Mouse (Mus musculus): Measurements from ENCODE around the gene Ppm1h.
A peak's percentile ranks its signal among the peaks of the same experiment; 100 is the strongest.

The Ppm1h gene

DNA sequence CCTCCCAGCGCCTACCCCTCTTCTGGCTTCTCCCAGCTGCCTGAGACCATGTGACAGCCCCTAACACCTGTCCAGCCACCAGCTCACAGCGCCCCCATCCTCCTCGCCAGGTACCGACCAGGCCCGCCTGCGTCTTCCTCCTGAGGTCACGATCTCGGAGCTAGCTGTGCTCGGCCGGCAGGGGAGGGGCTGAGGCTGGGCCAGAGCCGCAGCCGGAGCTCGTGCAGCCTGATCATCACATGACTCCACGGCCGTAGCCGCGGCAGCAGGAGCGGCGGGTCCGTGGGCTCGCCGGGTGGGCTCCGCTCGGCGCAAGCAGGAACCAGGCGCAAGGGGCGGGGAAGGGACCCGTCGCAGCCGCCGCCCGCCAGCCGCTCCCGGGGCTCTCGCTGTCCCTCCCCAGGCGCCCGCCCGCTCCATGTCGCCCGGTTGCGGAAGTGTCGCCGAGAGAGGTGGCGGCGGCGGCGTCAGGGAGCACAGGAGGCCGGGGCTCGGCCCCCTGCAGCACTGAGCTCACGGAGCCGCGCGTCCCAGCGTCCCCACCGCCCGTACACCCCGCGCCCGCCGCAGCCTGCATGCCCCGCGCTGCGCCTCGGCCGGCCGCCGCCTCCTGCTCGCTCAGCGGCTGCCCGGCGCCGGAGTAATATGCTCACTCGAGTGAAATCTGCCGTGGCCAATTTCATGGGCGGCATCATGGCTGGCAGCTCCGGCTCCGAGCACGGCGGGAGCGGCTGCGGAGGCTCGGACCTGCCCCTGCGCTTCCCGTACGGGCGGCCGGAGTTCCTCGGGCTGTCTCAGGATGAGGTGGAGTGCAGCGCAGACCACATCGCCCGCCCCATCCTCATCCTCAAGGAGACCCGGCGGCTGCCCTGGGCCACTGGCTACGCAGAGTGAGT is at the start of gene Ppm1h:
Gene Ppm1h, plus strand, starts transcription at position 222 of the 896 bp plus-strand sequence.
- peak; percentile 81 for DNase-seq

DNA sequence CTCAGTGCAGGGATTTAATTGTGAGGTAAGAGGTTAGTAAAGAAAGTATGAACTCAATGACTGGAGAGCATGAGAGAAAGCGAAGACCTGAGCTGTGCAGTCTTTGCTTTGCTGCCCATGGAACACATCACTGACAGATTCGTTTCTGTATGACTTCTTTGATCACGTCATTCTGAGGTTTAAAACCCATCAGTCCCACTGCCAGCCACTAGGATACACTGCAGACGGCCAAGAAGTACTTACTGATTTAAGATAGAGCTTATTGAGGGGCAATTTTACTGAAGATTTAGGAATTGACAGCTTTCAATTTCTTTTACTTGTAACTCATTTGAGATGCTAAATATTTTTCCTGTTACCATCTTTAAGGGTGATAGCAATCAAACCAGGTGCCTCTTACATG is 49.6 kb upstream of the Ppm1h start:
- DNase-seq = no peak

DNA sequence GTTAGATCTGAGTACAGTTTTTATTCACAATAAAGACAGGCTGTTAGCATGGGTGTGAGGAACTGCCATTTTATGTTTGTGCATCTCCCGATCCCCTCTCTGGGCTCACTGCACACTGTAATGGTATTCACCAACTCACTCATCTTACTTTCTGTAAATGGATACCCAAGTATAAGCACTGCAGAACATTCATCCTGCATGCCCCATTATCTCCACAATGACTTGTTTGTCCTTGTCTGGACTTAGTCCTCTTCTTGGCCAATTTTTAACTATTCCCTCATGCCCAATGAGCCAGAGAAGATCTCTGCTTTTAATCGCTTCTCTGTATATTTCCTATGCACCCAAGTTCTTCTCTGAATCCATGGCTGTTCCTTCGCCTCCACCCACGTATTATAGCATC is 38.7 kb upstream of the Ppm1h start:
- DNase-seq = no peak

DNA sequence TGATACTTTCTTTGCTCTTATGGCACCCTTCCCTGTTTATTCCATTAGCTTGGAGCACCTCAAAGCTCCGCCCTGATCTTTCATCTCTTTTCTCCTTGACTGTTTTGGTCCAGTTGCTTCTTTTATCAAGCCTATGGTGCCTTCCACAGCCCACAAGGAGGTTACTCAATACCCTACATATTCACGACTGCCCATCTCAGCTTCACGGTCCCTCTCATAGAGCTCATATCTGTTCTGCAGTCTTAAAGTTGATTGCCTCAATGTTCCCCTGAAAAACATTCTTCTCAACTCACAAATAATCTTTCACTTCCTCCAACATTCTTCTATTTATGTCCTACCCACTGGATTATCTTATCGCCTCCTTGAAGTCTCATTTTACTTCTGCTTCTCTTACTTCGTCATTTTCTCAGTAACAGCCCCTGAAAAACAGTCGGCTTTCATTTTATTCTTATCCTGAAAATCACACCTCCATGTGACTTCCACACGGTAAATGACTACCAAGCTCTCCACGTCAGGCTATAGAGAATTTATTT is 37.2 kb upstream of the Ppm1h start:
- no peak for DNase-seq

DNA sequence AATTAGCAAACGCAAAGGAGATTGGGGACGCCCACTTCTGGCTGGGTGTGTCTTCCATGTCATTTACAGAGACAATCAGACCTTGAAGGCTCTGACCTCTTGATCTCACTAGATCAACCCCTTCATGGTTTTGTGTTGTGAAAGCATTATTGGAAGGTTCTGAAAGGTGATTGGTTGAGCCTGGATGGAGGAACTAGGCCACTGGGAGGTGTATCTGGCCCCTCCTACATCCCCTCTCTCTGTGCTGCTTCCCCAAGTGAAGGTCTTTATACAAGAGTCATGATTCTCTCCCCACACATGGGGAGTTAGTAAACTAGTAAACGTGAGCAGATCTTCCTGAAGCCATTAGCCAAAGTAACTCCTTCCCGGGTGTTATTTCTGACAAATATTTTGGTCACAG is 36.4 kb upstream of the Ppm1h start:
- DNase-seq = no peak

DNA sequence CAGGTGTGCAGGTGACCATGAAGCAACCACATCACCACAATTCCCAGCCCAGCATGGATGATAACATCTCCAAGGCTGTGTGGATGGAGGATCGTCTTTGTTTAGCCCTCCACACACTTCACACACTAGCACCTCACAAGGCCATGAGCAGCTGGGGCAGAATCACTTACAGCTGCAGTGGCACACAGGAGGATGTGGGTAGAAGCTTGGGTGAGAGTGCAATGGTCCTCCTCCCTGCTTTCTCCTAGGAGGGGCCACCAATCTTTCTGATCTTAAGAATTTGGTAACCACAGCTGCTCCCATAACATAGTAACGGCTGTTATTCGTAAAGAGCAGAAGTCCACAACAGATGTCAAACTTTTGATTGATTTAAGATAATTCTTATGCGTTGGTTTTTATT is 26.6 kb upstream of the Ppm1h start:
- DNase-seq = no peak

DNA sequence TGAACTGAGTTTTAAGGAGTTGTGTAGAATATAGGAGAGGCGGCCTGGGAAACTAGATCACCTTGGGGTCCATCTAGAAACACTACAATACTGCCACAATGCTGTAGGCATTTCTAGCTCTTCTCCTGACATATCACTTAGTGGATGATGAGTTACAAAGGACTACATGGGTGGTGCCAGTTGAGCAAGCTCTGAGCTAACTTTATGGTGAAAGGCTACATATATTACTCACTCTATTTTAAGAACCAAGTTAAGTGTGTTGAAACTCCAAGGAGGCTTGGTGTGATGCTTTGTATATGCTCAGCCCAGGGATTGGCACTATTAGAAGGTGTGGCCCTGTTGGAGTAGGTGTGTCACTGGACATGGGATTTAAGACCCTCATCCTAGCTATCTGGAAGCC is 26.0 kb upstream of the Ppm1h start:
- DNase-seq = no peak

DNA sequence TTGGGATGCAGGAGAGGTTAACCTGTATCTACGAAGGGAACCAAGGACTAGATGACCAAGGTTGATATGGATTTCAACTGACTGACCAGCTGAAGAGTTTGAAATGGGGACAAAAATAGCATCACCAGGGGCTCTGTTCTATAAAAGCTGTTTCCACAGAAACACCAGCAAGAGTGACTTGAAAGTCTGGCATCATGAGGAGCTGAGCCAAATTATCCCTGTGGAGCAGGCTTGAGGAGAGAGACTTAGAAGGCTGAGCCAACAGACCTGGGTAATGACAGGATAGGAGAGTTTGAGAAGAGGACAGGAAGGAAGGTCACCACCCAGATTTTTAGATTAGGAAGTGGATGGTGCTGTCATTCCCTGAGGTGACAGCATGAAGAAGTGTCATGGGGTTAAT is 12.9 kb upstream of the Ppm1h start:
- no peak for DNase-seq

DNA sequence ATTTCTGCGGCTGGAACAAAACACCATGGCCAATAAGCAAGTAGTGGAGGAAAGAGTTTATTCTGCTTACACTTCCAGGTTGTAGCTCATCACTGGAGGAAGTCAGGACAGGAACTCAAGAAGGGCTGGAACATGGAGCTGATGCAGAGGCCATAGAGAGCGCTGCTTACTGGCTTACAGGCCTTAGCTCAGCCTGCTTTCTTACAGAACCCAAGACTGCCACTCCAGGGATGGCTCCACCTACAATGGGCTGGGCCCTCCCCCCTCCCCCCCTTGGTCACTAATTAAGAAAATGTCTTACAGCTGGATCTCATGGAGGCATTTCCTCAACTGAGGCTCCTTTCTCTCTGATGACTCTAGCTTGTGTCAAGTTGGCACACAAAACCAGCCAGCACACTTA is 7.3 kb upstream of the Ppm1h start:
- no peak for DNase-seq

DNA sequence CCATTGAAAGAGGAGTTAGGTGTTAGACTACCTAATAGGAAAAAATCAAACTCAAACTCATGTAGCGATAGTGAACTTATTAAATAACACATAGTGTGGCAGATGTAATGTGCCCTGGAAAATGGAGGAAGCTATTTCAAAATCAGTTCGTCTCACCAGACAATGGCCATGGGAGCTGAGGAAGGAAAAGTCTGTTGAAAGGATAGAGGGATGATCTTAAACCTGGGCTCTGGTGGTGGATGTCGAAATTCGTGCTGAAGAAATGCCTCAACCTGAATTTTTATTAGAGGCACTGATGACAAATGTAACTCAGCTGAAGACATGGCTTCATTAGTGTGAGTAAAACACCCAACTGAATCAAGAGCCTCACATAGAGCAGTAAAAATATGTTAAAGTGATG is 6.5 kb upstream of the Ppm1h start:
- DNase-seq = no peak

DNA sequence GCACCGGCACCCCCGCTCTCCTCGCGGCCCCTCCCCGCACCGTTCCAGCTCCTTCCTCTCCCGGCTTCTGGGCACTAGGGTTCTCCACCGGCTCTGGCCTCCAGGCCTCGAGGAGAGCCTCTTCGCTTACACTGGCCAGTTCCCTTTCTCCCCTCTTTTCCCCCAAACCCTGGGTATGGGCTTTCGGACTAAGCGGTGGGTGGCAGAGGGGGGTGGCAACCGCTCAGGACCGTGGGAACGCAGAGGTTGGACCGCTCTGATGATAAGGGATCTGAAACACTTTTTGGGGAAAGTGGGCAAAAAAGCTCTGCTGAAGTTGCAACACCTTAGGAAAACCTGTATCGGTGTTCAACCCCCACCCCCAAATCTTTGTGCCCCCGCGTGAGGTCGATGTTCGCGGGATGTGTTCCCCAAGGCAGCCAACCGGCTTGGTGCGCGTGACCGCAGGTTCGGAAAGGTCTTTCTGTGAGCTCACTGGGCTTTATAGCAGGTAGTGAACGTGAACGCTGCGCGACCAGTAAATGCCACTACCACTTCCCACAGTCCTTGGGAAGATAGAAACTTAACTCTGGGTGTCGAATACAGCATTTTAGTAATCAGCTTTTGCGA is 979 bp downstream of the Ppm1h start:
- peak; percentile 60 for DNase-seq

DNA sequence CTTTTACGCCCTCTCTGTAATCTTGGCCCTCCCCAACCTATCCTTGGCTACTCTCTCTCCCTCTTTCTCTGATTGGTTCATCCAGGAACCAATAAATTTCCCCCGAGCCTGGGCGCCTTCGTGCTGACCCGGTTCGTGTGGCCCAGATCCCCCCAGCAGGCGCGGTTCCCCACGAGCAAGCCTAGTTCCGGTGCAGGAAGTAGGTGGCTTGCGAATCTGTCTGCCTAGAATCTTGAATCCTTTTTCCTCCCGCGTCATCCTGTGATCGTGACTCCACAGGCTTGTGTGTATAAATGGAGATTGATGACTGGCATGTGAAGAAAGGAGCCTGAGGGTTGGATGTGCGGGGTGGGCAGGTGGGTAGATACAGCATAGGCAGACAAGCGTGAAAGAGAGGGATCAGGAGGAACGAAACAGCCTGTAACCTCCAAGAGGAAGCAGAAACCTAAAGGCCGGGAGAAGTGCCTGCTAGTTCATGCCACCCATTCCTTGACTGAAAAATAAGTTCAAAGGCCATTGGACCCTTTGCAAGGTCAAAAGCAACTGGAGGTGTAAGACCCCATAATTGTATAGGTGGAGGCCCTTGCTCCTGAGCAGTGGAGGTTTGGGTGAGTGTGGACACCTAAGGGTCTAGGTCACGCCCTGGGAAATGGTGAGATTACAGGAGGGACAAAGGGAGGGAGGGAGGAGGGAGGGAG is 2.0 kb downstream of the Ppm1h start:
- peak; percentile 81 for DNase-seq

DNA sequence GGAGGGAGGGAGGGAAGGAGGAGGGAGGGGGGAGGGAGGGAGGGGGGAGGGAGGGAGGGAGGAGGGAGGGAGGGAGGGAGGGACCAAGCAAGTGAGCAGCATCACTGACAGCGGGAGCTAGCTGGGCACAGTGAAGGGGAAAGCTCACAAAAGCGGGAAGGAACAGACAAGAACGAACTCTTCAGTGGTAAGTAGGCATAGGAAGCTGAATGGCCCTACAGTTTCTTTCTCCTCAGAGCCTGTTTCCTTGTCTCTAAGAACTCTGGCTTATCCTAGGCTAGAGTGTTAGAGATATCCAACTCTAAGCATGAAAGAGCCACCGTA is 2.5 kb downstream of the Ppm1h start:
- no peak for DNase-seq

DNA sequence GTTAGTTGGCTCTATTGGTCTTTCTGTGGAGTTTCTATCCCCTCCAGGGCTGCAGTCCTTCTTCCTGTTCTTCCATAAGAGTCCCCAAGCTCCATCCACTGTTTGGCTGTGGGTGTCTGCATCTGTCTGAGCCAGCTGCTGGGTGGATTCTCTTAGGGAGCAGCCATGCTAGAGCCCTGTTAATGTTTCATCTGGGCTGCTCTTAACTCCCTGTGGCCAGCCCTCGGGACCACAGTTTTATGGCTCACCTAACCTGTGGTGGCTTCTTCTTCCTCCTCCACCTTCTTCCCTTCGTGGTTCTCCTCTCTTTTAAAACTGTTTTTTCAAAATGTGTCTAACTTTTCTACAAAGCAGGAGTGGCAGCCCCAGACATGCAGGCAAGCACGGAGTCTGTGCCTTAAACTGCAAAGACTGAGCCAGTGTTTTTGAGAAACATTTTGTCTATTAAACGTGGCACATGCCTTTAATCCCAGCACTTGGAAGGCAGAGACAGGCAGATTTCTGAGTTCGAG is 5.3 kb downstream of the Ppm1h start:
- DNase-seq = no peak

DNA sequence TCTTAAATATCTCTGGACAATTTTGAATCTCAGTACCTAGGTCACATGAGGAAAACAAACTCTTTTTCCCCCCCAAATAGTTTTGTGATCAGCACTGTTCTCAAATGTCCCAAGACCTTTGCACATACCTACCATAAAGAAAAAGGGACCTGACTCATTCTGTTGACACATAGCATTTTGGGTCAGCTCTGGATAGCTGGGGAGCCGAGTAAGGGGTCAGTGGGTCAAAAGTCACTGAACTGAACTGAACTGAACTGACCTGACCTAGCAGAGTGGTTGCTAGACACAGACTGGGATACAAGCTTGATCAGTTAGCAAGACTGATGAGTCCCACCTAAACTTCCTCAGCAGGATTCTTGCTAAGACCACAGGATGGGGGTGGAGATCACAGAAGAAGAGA is 6.7 kb downstream of the Ppm1h start:
- DNase-seq = no peak

DNA sequence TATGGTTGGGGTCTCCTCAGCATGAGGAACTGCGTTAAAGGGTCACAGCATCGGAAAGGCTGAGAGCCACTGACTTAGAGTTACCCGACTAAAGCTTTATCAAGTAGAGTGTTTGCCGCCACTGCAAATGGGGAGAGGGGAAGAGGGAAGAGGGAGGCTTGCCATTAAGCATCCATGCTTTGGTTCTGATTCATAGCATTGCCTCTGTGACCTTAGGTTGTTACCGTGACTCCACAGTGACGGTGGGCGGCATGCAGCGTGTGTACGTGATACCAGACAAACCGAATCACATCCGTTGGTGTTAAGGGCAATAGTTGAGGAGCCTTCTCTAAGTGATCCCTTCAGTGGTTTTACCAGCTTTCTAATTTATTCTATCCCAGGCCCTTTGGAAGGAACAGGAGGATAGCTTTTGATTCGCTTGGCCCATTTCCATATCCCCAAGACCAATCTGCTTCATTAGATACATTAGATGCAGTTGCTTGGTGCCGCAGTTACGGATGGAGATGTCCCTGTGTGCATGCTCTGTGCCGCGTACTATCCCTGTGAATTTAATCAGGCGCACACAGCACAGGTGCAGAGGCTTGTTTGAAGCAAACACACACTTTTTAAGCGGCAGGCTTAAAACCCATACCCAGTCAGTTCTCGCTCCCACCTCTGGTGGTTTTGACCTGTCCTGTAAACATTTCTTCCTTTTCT is 7.4 kb downstream of the Ppm1h start:
- peak; percentile 35 for DNase-seq

DNA sequence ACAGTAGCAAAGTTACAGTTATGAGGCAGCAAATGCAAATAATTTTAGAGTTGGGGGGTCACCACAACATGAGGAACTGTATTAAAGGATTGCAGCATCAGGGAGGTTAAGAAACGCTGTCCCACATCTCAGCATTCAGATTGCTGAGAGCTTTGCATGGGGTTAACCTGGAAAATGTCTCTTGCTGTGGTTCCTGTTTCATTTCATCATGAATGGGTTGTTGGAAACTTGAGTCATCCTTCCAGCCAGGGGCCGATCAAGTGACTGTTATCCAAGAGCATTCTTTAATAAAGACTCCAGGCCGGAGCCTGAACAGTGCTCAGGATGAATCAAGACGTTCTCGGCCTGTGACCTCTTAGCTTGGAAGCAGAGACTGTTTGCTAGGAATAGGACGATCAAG is 12.1 kb downstream of the Ppm1h start:
- DNase-seq = no peak

DNA sequence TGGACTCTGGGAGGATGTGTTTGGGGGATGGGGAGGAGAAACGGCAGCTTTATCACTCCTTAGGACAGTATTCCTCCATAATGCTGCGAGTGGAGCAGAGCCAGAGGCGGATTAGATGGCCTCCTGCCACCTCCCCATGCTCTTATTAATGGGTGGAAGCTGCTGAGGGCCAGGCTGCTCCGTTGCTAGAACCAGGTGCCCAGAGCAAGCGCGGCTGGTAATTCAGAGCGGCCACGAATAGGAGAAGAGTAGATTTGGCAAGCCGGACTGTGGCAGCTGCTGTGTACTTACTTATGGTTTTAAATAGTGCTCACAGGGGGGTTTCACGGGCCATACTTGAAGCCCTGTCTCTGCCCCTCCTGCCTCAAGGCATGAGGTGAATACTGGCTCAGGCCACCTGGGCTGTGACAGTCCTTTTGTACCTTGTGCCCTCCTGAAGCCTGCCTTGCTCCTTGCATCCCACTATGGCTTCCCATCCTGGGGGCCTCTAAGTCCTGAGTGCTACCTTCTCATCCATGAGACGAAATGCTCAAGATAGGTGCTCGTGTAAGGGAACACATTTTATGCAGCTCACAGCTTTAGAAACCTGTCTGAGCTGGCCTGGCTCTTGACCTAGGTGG is 14.7 kb downstream of the Ppm1h start:
- DNase-seq = peak; percentile 87

DNA sequence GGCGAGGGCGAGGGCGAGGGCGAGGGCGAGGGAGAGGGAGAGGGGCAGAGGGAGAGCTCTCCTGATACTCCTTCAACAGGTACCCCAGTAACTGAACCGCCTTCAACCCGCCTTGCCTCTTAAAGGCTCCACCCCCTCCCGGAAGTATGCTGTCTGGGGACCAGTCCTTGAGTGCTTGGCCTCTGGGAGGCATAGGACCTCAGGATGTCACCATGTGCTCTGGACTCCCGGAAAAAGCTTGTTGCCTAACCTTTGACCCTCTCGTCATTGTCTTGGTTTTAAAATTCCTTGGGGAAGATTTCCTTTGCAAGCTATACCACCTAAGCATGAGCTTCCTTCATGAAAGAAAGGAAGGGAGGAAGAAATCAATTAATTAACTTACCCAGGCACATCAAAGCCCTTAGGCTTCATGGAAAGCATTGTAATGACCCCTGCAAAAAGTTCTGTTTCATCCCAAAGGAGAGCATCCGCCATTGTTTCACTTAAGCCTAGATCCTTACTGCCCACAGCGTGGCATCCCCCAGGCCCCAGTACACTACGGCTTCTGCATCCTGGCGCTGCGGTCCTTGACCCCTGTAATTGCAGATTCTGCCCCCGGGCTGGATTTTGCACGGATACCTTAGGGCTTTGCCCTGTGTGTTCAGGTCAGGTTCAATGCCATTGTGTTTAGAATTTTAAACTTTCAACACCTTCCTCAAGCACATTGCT is 15.5 kb downstream of the Ppm1h start:
- DNase-seq = no peak

DNA sequence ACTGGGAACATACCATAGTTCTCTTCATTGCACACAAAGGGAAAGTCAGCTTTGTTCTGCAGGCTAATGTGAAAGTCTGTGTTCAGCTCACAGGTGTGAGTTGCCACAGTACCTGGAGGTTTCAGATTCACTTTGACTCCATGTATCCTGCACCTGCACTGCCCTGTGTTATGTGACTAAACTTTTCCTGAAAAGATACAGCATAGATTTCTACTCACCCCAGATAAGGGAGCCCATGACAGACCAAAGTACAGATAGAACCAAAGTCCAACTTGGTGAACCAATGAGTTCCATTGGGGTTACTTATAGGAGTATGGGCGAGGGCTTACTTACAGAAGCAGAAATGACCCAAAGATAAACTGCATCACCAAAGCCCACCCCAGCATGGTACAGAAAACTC is 17.8 kb downstream of the Ppm1h start:
- DNase-seq = no peak

DNA sequence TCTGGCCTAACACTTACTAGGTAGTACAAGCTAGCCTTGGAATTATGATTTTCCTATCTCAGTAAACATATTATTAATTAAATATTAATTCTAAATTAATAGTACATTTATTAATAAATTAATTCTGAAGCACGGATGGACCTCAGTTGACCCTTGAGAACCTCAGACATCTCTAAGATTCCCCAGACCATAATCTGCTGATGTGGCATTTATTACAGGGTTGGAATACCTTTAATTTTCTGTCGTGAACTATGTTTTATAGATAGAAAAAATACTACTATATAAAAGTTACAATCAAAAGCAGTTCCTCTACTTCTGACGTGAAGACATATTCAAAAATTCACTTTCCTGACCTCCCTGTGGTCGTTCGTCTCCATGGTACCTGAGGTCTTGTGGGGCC is 19.8 kb downstream of the Ppm1h start:
- no peak for DNase-seq

DNA sequence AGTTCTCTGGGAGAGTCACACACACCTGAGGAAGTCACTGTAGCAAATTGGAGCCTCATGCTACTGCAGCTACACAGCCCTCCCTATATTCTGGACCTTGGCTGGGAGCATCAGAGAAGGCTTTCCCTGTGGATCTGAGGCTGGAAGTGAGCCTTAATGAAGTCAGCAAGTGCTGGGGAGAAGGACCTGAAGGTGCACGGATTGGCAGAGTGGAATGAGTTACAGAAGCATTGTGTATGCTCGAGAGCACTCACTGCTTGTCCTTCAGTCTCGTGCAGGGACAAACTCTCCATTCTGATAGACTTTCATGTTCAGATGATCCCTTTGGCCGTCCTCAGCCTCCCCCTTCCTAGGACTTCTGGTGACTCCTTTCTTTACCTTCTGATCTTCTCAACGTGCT is 26.3 kb downstream of the Ppm1h start:
- no peak for DNase-seq
